ENCODE assay signal across 8 mouse cellular contexts in genomic region chr8:126929607-126930161, GRCm38 (mm10). TPM values are rescaled to one million over a fixed set of nuclear protein-coding genes. Genes with fewer than 3 reads are reported as not detected.
A peak's percentile ranks its signal among the peaks of the same experiment; 100 is the strongest.
DNase-seq lines count a peak whose midpoint lies in the region; ATAC-seq and TF ChIP-seq lines count a peak whose summit lies in the region.

No protein-coding gene starts in this region.

- H3K4me1 ChIP-seq in heart, embryonic 10.5 days: peaks cover 19% of the 10 kb centered on the region
- peaks cover 5% of the 10 kb centered on the region; the same call in 1 of the 2 replicates for H3K4me1 ChIP-seq in small intestine, adult 2 months (ENCODE audit: control insufficient read depth, insufficient read depth, insufficient read length, low read length)

- H3K4me3 ChIP-seq in heart, embryonic 10.5 days: no peak overlapping the region
- no peak overlapping the region for H3K4me3 ChIP-seq in layer of hippocampus, adult 2 months
- no peak overlapping the region for H3K4me3 ChIP-seq in small intestine, adult 2 months (ENCODE audit: low read depth, low read length)

- WGBS in heart, embryonic 10.5 days: 80% methylated on average over 3 of the region's 3 CpGs
- WGBS in small intestine, adult 2 months: 62% methylated on average over 3 of the region's 3 CpGs

- DNase-seq in heart, adult 18-20 months: peak; percentile 75 to 86
- no peak for DNase-seq in heart, embryonic 10.5 days (ENCODE audit: low spot score)
- peak; percentile 90 for DNase-seq in ZHBTc4 (ENCODE audit: low read depth, low spot score)
- peak; percentile 80 for DNase-seq in heart, adult 8-10 months (ENCODE audit: low spot score)
- DNase-seq in layer of hippocampus, adult 2 months (ENCODE audit: low spot score in 2 of 2): peak; percentile 45 to 78
- peak; percentile 80 for DNase-seq in lung, postnatal 25 days (ENCODE audit: low spot score)

- no peaks in the 10 kb centered on the region for H3K27me3 ChIP-seq in heart, embryonic 10.5 days (ENCODE audit: insufficient read depth, poor library complexity, severe bottlenecking)
- no peaks in the 10 kb centered on the region for H3K27me3 ChIP-seq in small intestine, adult 2 months (ENCODE audit: control insufficient read depth, insufficient read depth, low read length)

- TF ChIP-seq CTCF in layer of hippocampus, adult 2 months (conservative IDR thresholded peaks at IDR 0.05): peak; percentile 96
- peak; percentile 39; the same call in 1 of the 2 replicates for TF ChIP-seq CTCF in small intestine, adult 2 months (IDR thresholded peaks at IDR 0.05; ENCODE audit: extremely low read depth, insufficient read length, insufficient replicate concordance, low read depth, low read length)

- no peak for TF ChIP-seq POLR2A in small intestine, adult 2 months (IDR thresholded peaks at IDR 0.05; ENCODE audit: low read depth, low read length)

- H3K27ac ChIP-seq in heart, embryonic 10.5 days: no peak overlapping the region
- H3K27ac ChIP-seq in layer of hippocampus, adult 2 months: peak overlapping the region; percentile 5; the same call in 1 of the 2 replicates
- H3K27ac ChIP-seq in small intestine, adult 2 months (ENCODE audit: insufficient read depth, low read depth, low read length): no peak overlapping the region

- H3K9me3 ChIP-seq in heart, embryonic 10.5 days: no peaks in the 10 kb centered on the region

- peaks cover 64% of the 10 kb centered on the region for H3K36me3 ChIP-seq in heart, embryonic 10.5 days
- peaks cover 19% of the 10 kb centered on the region for H3K36me3 ChIP-seq in small intestine, adult 2 months (ENCODE audit: control insufficient read depth, insufficient read depth, low read length)

- ATAC-seq in common myeloid progenitor, adult 5-6 weeks (replicated peaks; ENCODE audit: low read depth, poor library complexity, severe bottlenecking): peak; percentile 82

RNA-seq across cellular contexts. Expression of gene Tomm20, which starts 16.0 kb away (rescaled TPM):
- total RNA-seq in heart, adult 18-20 months (2021): 10 to 100 TPM; 93.5 to 97.6 TPM
- 276 and 307 TPM in 2 replicates for polyA plus RNA-seq in heart, embryonic 10.5 days (2016; fragmentation: Nextera tagmentation; extraction: Ambion mirVana)
- total RNA-seq in common myeloid progenitor, adult 5-6 weeks (2017): 126 and 160 TPM in 2 replicates
- 100 to 1,000 TPM in 1 of 4 experiments, 10 to 100 TPM in 3; 82.0 to 104 (median 91.0) TPM for total RNA-seq in heart, adult 8-10 months (2022)
- total RNA-seq in layer of hippocampus, adult 2 months (2021): 100 to 1,000 TPM; 209 to 214 TPM
- polyA plus RNA-seq in small intestine, adult 2 months (2012; rRNA removed): 117 and 450 TPM in 2 replicates

RNA-seq across cellular contexts. Expression of gene Rbm34, which starts 41.2 kb away (rescaled TPM):
- 1 to 10 TPM; 3.3 to 4.2 TPM for total RNA-seq in heart, adult 18-20 months (2021)
- polyA plus RNA-seq in heart, embryonic 10.5 days (2016; fragmentation: Nextera tagmentation; extraction: Ambion mirVana): 14.0 and 25.0 TPM in 2 replicates
- total RNA-seq in common myeloid progenitor, adult 5-6 weeks (2017): 40.5 and 44.6 TPM in 2 replicates
- 1 to 10 TPM; 2.7 to 4.1 (median 3.2) TPM for total RNA-seq in heart, adult 8-10 months (2022)
- total RNA-seq in layer of hippocampus, adult 2 months (2021): 10 to 100 TPM; 12.1 to 12.9 TPM
- polyA plus RNA-seq in small intestine, adult 2 months (2012; rRNA removed): 0.42 and 2.6 TPM in 2 replicates
